In genomic region chr6:148895773-148896506, GRCm38 (mm10) we compare ENCODE assay signal across 8 mouse cellular contexts. TPM values are rescaled to one million over a fixed set of nuclear protein-coding genes. Genes with fewer than 3 reads are reported as not detected.
DNase-seq lines count a peak whose midpoint lies in the region; ATAC-seq lines count a peak whose summit lies in the region.

Gene Caprin2 (minus strand): TSS chr6:148896237.

- peak; percentile 98 for DNase-seq in ZHBTc4 (ENCODE audit: low read depth, low spot score)
- peak; percentile 61 to 78 for DNase-seq in gastrocnemius, adult 8-10 months (ENCODE audit: low spot score in 2 of 2)
- peak; percentile 85 for DNase-seq in hindlimb bud, embryonic 11.5 days (ENCODE audit: extremely low spot score, low read depth, low spot score)
- peak; percentile 74 to 83 for DNase-seq in left cerebral cortex, adult 8-10 months (ENCODE audit: low spot score in 2 of 2)
- peak; percentile 95 for DNase-seq in right cerebral cortex, postnatal 10 days (ENCODE audit: low spot score in 2 of 2)
- peak; percentile 90 for DNase-seq in urinary bladder, postnatal 25 days (ENCODE audit: low spot score)

- H3K4me3 ChIP-seq in megakaryocyte, embryonic 14.5 days (replicated peaks): peak within 1 kb of the TSS; percentile 91

- no peaks in the 10 kb centered on the region for H3K27me3 ChIP-seq in megakaryocyte, embryonic 14.5 days (replicated peaks)

- no peaks in the 10 kb centered on the region for H3K9me3 ChIP-seq in megakaryocyte, embryonic 14.5 days

- ATAC-seq in common myeloid progenitor, adult 5-6 weeks (replicated peaks; ENCODE audit: low read depth, poor library complexity, severe bottlenecking): peak; percentile 88

- no peaks in the 10 kb centered on the region for H3K36me3 ChIP-seq in megakaryocyte, embryonic 14.5 days (replicated peaks; ENCODE audit: low read length)

- peaks cover 24% of the 10 kb centered on the region for H3K4me1 ChIP-seq in megakaryocyte, embryonic 14.5 days

RNA-seq across cellular contexts. Expression of gene Caprin2, which starts in this region (rescaled TPM):
- 11.0 and 17.0 TPM in 2 replicates for total RNA-seq in common myeloid progenitor, adult 5-6 weeks (2017)
- total RNA-seq in gastrocnemius, adult 8-10 months (2022): 1 to 10 TPM; 2.2 to 3.3 (median 3.1) TPM
- total RNA-seq in left cerebral cortex, adult 8-10 months (2022): 10 to 100 TPM in 1 of 4 experiments, 1 to 10 TPM in 3; 8.0 to 12.0 (median 9.2) TPM
- polyA plus RNA-seq in megakaryocyte, embryonic 14.5 days (2012; ENCODE audit: insufficient read depth, low replicate concordance): 0.63 TPM in 1 of 2 replicates, not detected in the other

Comparison
In these comparisons a context has a peak if more than half of its experiments do, and no peak if none do; other contexts are left out.
1. Peak in every context shown above with its lines: DNase-seq, ATAC-seq and H3K4me3 ChIP-seq.